Mouse (Mus musculus) heart, postnatal 0 days (tissue): ENCODE results near the gene Tmem235.

Experiments used
- CTCF ChIP-seq: IDR thresholded peaks from 2 replicates; pipeline ENCODE4 v1.5.1; 2016; ENCODE audit warnings: antibody characterized with exemption, control low read depth, low read depth
- EP300 ChIP-seq: IDR thresholded peaks from 2 replicates; pipeline ENCODE4 v1.6.1; 2016; ENCODE audit warnings: antibody characterized with exemption, low read depth

DNA sequence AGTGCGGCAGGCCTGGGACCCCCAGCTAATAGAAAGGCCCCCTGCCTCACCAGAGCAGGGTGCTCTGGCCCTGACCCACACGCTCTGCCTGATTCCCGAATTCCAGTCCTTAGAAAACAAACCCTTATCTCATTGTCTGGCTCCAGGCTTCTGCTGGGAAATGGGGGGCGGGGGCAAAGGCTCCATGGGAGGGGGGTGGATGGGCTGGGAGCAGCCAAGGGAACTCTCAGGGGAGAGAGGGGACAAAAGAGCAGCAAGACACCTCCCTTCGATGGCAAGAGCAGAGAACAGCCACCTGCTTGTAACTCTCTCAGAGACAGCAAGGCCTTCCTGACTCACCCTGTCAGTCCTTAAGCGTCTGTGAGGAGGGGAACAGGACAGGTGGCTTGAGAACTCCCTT, 15.1 kb downstream of the Tmem235 start:
- TF ChIP-seq EP300: no peak
- no peak for TF ChIP-seq CTCF
